Comparison of ENCODE assay signal across 23 mouse cellular contexts in genomic region chr7:4134911-4135310, GRCm38 (mm10). TPM values are rescaled to one million over a fixed set of nuclear protein-coding genes. Genes with fewer than 3 reads are reported as not detected.
DNase-seq lines count a peak whose midpoint lies in the region; ATAC-seq lines count a peak whose summit lies in the region.
"Had no signal": no experiment of that assay in that cellular context is flagged by ENCODE, and none has a peak within 500 bp of the region (broad histone marks: within the 10 kb centered on the region; RNA-seq: fewer than 3 reads in every experiment).

No protein-coding gene starts in this region.

- 87% methylated on average over 5 of the region's 5 CpGs for whole genome bisulfite sequencing in midbrain, embryonic 11.5 days
- WGBS in midbrain, embryonic 16.5 days = 87% methylated on average over 5 of the region's 5 CpGs
- WGBS in neural tube, embryonic 15.5 days = 85% methylated on average over 5 of the region's 5 CpGs

- ATAC-seq in midbrain, embryonic 11.5 days (ENCODE audit: low FRiP score) = no peak
- ATAC-seq in midbrain, embryonic 16.5 days = no peak
- no peak for ATAC-seq in neural tube, embryonic 15.5 days (ENCODE audit: low FRiP score)
- ATAC-seq: forebrain, embryonic 15.5 days; inflammation-experienced regulatory T-cells, adult 6 months had no signal

- H3K4me3 ChIP-seq in midbrain, embryonic 11.5 days (ENCODE audit: low read depth, low read length) = no peak overlapping the region
- no peak overlapping the region for H3K4me3 ChIP-seq in midbrain, embryonic 16.5 days (ENCODE audit: low read depth, low read length)
- H3K4me3 ChIP-seq in neural tube, embryonic 15.5 days (replicated peaks) = no peak overlapping the region
- H3K4me3 ChIP-seq: forebrain, embryonic 15.5 days; heart, embryonic 13.5 days; hindbrain, embryonic 13.5 days; limb, embryonic 12.5 days; liver, embryonic 15.5 days had no signal

- H3K4me1 ChIP-seq in midbrain, embryonic 11.5 days (ENCODE audit: control insufficient read depth, insufficient read depth, low read length) = peaks cover 7% of the 10 kb centered on the region
- H3K4me1 ChIP-seq in midbrain, embryonic 16.5 days (ENCODE audit: control insufficient read depth, insufficient read depth, low read length) = peaks cover 24% of the 10 kb centered on the region
- peaks cover 46% of the 10 kb centered on the region for H3K4me1 ChIP-seq in neural tube, embryonic 15.5 days

- no peak overlapping the region for H3K9ac ChIP-seq in midbrain, embryonic 11.5 days (ENCODE audit: low read length)
- no peak overlapping the region for H3K9ac ChIP-seq in midbrain, embryonic 16.5 days (ENCODE audit: low read depth, low read length)
- 0 out of 2 replicates have a peak overlapping the region, but pooled peaks have one; percentile 23 for H3K9ac ChIP-seq in neural tube, embryonic 15.5 days (replicated peaks)
- H3K9ac ChIP-seq: embryonic facial prominence, embryonic 15.5 days; forebrain, embryonic 15.5 days; liver, embryonic 15.5 days had no signal

- no peaks in the 10 kb centered on the region for H3K27me3 ChIP-seq in midbrain, embryonic 11.5 days (ENCODE audit: control insufficient read depth, insufficient read depth, low read length)
- H3K27me3 ChIP-seq in midbrain, embryonic 16.5 days (ENCODE audit: control insufficient read depth, insufficient read depth, low read depth, low read length) = no peaks in the 10 kb centered on the region
- no peaks in the 10 kb centered on the region for H3K27me3 ChIP-seq in neural tube, embryonic 15.5 days (replicated peaks)
- H3K27me3 ChIP-seq: embryonic facial prominence, embryonic 15.5 days; forebrain, embryonic 15.5 days; heart, embryonic 13.5 days; hindbrain, embryonic 13.5 days; limb, embryonic 12.5 days; liver, embryonic 15.5 days had no signal

- H3K36me3 ChIP-seq in midbrain, embryonic 11.5 days (ENCODE audit: control insufficient read depth, insufficient read depth, low read length) = peaks cover 15% of the 10 kb centered on the region
- peaks cover 6% of the 10 kb centered on the region for H3K36me3 ChIP-seq in midbrain, embryonic 16.5 days (ENCODE audit: control insufficient read depth, insufficient read depth, low read length)
- peaks cover 15% of the 10 kb centered on the region for H3K36me3 ChIP-seq in neural tube, embryonic 15.5 days

- H3K4me2 ChIP-seq in midbrain, embryonic 11.5 days = no peak overlapping the region
- H3K4me2 ChIP-seq in midbrain, embryonic 16.5 days (ENCODE audit: low read length) = no peak overlapping the region
- H3K4me2 ChIP-seq in neural tube, embryonic 15.5 days = no peak overlapping the region
- H3K4me2 ChIP-seq: embryonic facial prominence, embryonic 15.5 days; forebrain, embryonic 15.5 days; hindbrain, embryonic 13.5 days; limb, embryonic 12.5 days had no signal

- no peaks in the 10 kb centered on the region for H3K9me3 ChIP-seq in midbrain, embryonic 11.5 days (ENCODE audit: control insufficient read depth, low read length)
- no peaks in the 10 kb centered on the region for H3K9me3 ChIP-seq in midbrain, embryonic 16.5 days (replicated peaks; ENCODE audit: control insufficient read depth, low read length, poor library complexity, severe bottlenecking)
- no peaks in the 10 kb centered on the region for H3K9me3 ChIP-seq in neural tube, embryonic 15.5 days (replicated peaks)
- H3K9me3 ChIP-seq: embryonic facial prominence, embryonic 15.5 days; forebrain, embryonic 15.5 days; heart, embryonic 13.5 days; hindbrain, embryonic 13.5 days; limb, embryonic 12.5 days; liver, embryonic 15.5 days had no signal

- peak; percentile 2 for DNase-seq in layer of hippocampus, adult 11-12 months (ENCODE audit: low spot score)
- no peak for DNase-seq in layer of hippocampus, postnatal 36 days
- peak; percentile 6 for DNase-seq in midbrain, embryonic 11.5 days (ENCODE audit: low spot score, missing footprints)
- peak; percentile 46 for DNase-seq in ES-CJ7 (ENCODE audit: low read depth, low spot score)
- no peak for DNase-seq in cerebellum, adult 8-10 months
- DNase-seq: adrenal gland, postnatal 14 days; heart, postnatal 14 days; kidney, adult 18-20 months; kidney, postnatal 4 days; midbrain, embryonic 14.5 days; right cerebral cortex, postnatal 14 days; spleen, adult 18-20 months had no signal

- no peak overlapping the region for H3K27ac ChIP-seq in midbrain, embryonic 11.5 days (ENCODE audit: low read depth, low read length)
- no peak overlapping the region for H3K27ac ChIP-seq in midbrain, embryonic 16.5 days (ENCODE audit: low read length)
- H3K27ac ChIP-seq in neural tube, embryonic 15.5 days (replicated peaks) = no peak overlapping the region
- H3K27ac ChIP-seq: embryonic facial prominence, embryonic 15.5 days; forebrain, embryonic 15.5 days; heart, embryonic 13.5 days; limb, embryonic 12.5 days; liver, embryonic 15.5 days; macrophage had no signal

RNA-seq across cellular contexts. Expression of gene Leng8, which starts 1.9 kb away (rescaled TPM):
- total RNA-seq in layer of hippocampus, postnatal 36 days (2021) = 100 to 1,000 TPM; 154 to 191 TPM
- 44.4 and 45.6 TPM in 2 replicates for polyA plus RNA-seq in midbrain, embryonic 11.5 days (2014; fragmentation: Nextera tagmentation; extraction: Ambion mirVana)
- 81.8 and 83.3 TPM in 2 replicates for polyA plus RNA-seq in midbrain, embryonic 16.5 days (2015; fragmentation: Nextera tagmentation; extraction: Ambion mirVana)
- polyA plus RNA-seq in neural tube, embryonic 15.5 days (2015; fragmentation: Nextera tagmentation; extraction: Ambion mirVana) = 71.3 and 77.4 TPM in 2 replicates

RNA-seq across cellular contexts. Expression of gene Leng9, which starts 15.3 kb away (rescaled TPM):
- 1 to 10 TPM; 5.5 to 5.9 TPM for total RNA-seq in layer of hippocampus, postnatal 36 days (2021)
- polyA plus RNA-seq in midbrain, embryonic 11.5 days (2014; fragmentation: Nextera tagmentation; extraction: Ambion mirVana) = 1.5 and 2.0 TPM in 2 replicates
- 4.9 and 5.3 TPM in 2 replicates for polyA plus RNA-seq in midbrain, embryonic 16.5 days (2015; fragmentation: Nextera tagmentation; extraction: Ambion mirVana)
- 6.6 TPM in 2 replicates for polyA plus RNA-seq in neural tube, embryonic 15.5 days (2015; fragmentation: Nextera tagmentation; extraction: Ambion mirVana)

RNA-seq across cellular contexts. Expression of gene Ttyh1, which starts 15.7 kb away (rescaled TPM):
- 100 to 1,000 TPM; 554 to 570 TPM for total RNA-seq in layer of hippocampus, postnatal 36 days (2021)
- 33.8 and 43.6 TPM in 2 replicates for polyA plus RNA-seq in midbrain, embryonic 11.5 days (2014; fragmentation: Nextera tagmentation; extraction: Ambion mirVana)
- polyA plus RNA-seq in midbrain, embryonic 16.5 days (2015; fragmentation: Nextera tagmentation; extraction: Ambion mirVana) = 122 and 158 TPM in 2 replicates
- polyA plus RNA-seq in neural tube, embryonic 15.5 days (2015; fragmentation: Nextera tagmentation; extraction: Ambion mirVana) = 127 and 155 TPM in 2 replicates

RNA-seq across cellular contexts. Expression of gene Cdc42ep5, which starts 29.7 kb away (rescaled TPM):
- 1 to 10 TPM in 1 of 2 experiments, under 1 TPM in 1; 0.95 to 1.1 TPM for total RNA-seq in layer of hippocampus, postnatal 36 days (2021)
- 15.6 and 17.4 TPM in 2 replicates for polyA plus RNA-seq in midbrain, embryonic 11.5 days (2014; fragmentation: Nextera tagmentation; extraction: Ambion mirVana)
- 4.7 and 5.1 TPM in 2 replicates for polyA plus RNA-seq in midbrain, embryonic 16.5 days (2015; fragmentation: Nextera tagmentation; extraction: Ambion mirVana)
- polyA plus RNA-seq in neural tube, embryonic 15.5 days (2015; fragmentation: Nextera tagmentation; extraction: Ambion mirVana) = 7.9 and 15.5 TPM in 2 replicates
- total RNA-seq: MEL had no signal
- polyA plus RNA-seq: inflammation-experienced regulatory T-cells, adult 6 months; macrophage had no signal

Comparison
In these comparisons a context has a peak if more than half of its experiments do, and no peak if none do; other contexts are left out.
1. DNase-seq: peak in layer of hippocampus, adult 11-12 months (single experiment), midbrain, embryonic 11.5 days (single experiment) and ES-CJ7 (single experiment); none in layer of hippocampus, postnatal 36 days (0 of 2) and cerebellum, adult 8-10 months (single experiment).